Mouse (Mus musculus) forebrain, embryonic 16.5 days (tissue): Measurements from ENCODE around the gene Wdr37. TPM values are rescaled to one million over a fixed set of nuclear protein-coding genes. Genes with fewer than 3 reads are reported as not detected.
"Not testable (repeated sequence)": the region's sequence is repeated elsewhere in the genome, so short reads cannot be mapped to it uniquely, and the experiment has no call there.

Source experiments
- ATAC-seq: fragments of 200-750 bp; cut with Nextera tagmentation; 2 replicates; pipeline ENCODE4 v1.8.0; 2017; ENCODE audit warnings: mild to moderate bottlenecking, moderate library complexity
- H3K27ac ChIP-seq: fragments of 300-500 bp; sonication (generic); 2 replicates; pipeline ENCODE4 v1.5.1; 2014; ENCODE audit warnings: low read length, control low read depth
- H3K27me3 ChIP-seq: fragments of 300-500 bp; sonication (generic); replicated peaks from 2 replicates; pipeline ENCODE4 v1.6.1; 2014; ENCODE audit warnings: low read length; ENCODE audit not compliant: control insufficient read depth, insufficient read depth
- H3K36me3 ChIP-seq: fragments of 300-500 bp; sonication (generic); 2 replicates; pipeline ENCODE4 v1.6.1; 2014; ENCODE audit not compliant: control insufficient read depth, insufficient read depth
- H3K4me1 ChIP-seq: fragments of 300-500 bp; sonication (generic); replicated peaks from 2 replicates; pipeline ENCODE4 v1.6.1; 2014; ENCODE audit warnings: low read length; ENCODE audit not compliant: control insufficient read depth, insufficient read depth
- H3K4me2 ChIP-seq: fragments of 300-500 bp; sonication (generic); 2 replicates; pipeline ENCODE4 v1.6.1; 2014; ENCODE audit warnings: mild to moderate bottlenecking, low read length, control low read depth
- H3K4me3 ChIP-seq: fragments of 300-500 bp; sonication (generic); replicated peaks from 2 replicates; pipeline ENCODE4 v1.5.1; 2014; ENCODE audit warnings: mild to moderate bottlenecking, low read length, control low read depth
- H3K9ac ChIP-seq: fragments of 300-500 bp; sonication (generic); replicated peaks from 2 replicates; pipeline ENCODE4 v1.6.1; 2014; ENCODE audit warnings: low read depth, low read length, control low read depth
- H3K9me3 ChIP-seq: fragments of 300-500 bp; sonication (generic); 2 replicates; pipeline ENCODE4 v1.6.1; 2016; ENCODE audit warnings: low read length; ENCODE audit not compliant: control insufficient read depth
- WGBS: fragments of 180-500 bp; shearing (Covaris S2); extraction: QIAGEN DNeasy Blood & Tissue Kit; methylation state at CpG from one replicate; pipeline ENCODE4 v1.1.7; 2014; 5-methylcytosine and 5-hydroxymethylcytosine counted together
- polyA plus RNA-seq: library from polyadenylated mRNA; unstranded; fragments of >200 nt; fragmentation: Nextera tagmentation; extraction: Ambion mirVana; gene quantifications from 2 replicates; pipeline ENCODE4 v1.2.1, GENCODE M21; 2015

The Wdr37 gene
- polyA plus RNA-seq, 1 experiment from 2014 or later: 51.0 TPM

DNA sequence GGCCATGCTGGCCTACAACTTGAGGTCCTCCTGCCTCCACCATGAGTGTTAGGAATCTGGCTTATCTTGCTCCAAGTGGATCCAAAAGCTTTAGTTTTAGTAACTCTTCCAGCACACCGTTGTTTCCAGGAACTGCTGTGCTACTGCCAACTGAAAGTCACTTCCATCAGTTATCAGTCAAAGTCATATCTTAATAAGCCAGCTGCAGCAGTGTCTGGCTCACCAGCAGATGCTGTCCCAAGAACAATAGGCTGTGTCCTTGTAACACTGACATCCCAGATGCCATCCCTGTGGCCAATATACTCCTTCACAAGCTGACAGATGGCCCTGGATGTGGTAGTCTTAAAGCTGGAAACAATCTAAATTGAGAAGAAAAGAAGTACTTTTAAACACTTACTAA, 22.4 kb downstream of the Wdr37 start:
- no peaks in the 10 kb centered on the region for H3K4me1 ChIP-seq
- H3K27ac ChIP-seq: no peak overlapping the region
- 74% methylated on average over 1 of the region's 1 CpGs for WGBS
- ATAC-seq: no peak
- peaks cover 19% of the 10 kb centered on the region for H3K36me3 ChIP-seq
- no peak overlapping the region for H3K4me2 ChIP-seq
- no peaks in the 10 kb centered on the region for H3K9me3 ChIP-seq
- no peak overlapping the region for H3K4me3 ChIP-seq
- no peaks in the 10 kb centered on the region for H3K27me3 ChIP-seq
- no peak overlapping the region for H3K9ac ChIP-seq

DNA sequence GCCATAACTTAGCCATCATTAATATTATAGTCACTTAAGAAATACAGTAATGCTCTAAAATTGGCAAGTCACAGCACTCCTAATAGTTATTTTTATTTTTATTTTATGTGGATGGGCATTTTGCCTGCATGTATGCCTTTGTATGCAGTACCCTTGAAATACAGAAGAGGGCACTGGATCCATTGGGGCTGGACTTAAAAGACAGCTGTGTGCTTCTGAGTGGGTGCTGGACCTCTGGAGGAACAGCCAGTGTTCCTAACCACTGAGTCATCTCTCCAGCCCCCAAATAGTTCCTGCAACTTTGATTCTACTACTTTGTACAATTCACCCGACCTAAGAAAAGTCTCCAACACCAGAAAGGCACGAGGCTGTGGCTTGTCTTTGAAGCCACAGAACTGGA, 24.0 kb downstream of the Wdr37 start:
- Histone ChIP-seq H3K4me3 (no peak overlapping the region), H3K9ac (no peak overlapping the region), H3K27me3 (no peaks in the 10 kb centered on the region), H3K9me3 (no peaks in the 10 kb centered on the region), H3K36me3 (peaks cover 21% of the 10 kb centered on the region), H3K4me2 (no peak overlapping the region), H3K4me1 (no peaks in the 10 kb centered on the region), H3K27ac (no peak overlapping the region)
- no peak for ATAC-seq
- WGBS: 48% methylated on average over 2 of the region's 2 CpGs

DNA sequence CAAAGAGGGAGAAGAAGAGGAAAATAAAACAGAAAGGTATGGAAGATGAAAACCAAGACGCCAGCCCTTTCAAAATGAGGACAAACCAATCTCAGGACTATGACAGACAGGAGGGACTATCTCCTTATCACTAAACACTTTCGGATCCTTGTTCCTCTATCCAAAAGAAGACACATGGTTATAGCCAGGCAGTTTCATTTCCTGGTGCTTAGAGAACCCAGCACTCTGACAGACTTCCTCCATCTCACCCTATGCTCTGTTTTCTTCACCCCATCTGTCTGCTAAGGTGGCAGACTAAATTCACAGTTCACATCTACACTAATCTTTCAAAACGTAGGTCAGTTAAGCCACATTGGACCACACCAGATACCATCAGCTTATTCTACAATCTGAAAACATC, 29.4 kb downstream of the Wdr37 start:
- peaks cover 30% of the 10 kb centered on the region for H3K36me3 ChIP-seq
- H3K9me3 ChIP-seq: no peaks in the 10 kb centered on the region
- H3K4me2 ChIP-seq: no peak overlapping the region
- 90% methylated on average over 3 of the region's 3 CpGs for WGBS
- H3K27me3 ChIP-seq: no peaks in the 10 kb centered on the region
- ATAC-seq: no peak
- no peak overlapping the region for H3K4me3 ChIP-seq
- H3K4me1 ChIP-seq: no peaks in the 10 kb centered on the region
- H3K27ac ChIP-seq: no peak overlapping the region
- no peak overlapping the region for H3K9ac ChIP-seq

DNA sequence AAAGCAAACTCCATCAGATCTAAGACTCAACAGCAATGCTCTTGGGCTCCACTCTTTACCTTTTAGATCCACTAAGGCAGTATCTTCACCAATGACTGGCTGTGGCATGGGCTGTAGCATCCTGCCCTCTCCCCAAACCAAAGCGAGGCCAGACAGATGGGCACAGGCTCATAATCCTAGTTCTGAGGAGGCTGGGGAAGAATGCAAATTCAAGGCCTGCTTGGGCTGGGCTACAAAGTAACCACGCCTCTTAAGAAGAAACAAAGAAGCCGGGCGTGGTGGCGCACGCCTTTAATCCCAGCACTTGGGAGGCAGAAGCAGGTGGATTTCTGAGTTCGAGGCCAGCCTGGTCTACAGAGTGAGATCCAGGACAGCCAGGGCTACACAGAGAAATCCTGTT, 29.9 kb downstream of the Wdr37 start:
- H3K27ac ChIP-seq, H3K27me3 ChIP-seq, H3K9ac ChIP-seq, ATAC-seq, H3K4me2 ChIP-seq, H3K4me1 ChIP-seq, H3K4me3 ChIP-seq, H3K9me3 ChIP-seq: not testable (repeated sequence)
- 92% methylated on average over 7 of the region's 7 CpGs for WGBS
- H3K36me3 ChIP-seq: peaks cover 26% of the 10 kb centered on the region

DNA sequence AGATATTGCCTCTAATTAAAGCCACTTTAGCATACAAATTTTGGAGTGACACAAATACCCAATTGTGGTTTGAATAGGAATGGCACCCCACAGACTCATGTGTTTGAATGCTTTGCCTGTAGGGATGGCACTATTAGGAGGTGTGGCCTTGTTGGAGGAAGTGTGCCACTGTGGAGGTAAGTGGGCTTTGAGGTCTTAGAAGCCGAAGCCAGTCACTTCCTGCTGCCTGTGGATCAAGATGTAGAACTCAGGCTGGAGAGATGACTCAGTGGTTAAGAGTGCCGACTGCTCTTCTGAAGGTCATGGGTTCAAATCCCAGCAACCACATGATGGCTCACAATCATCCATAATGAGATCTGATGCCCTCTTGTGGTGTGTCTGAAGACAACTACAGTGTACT, 30.8 kb downstream of the Wdr37 start:
- Histone ChIP-seq H3K9me3 (no peaks in the 10 kb centered on the region), H3K4me1 (no peaks in the 10 kb centered on the region), H3K4me2 (no peak overlapping the region), H3K27me3 (no peaks in the 10 kb centered on the region), H3K27ac (no peak overlapping the region), H3K4me3 (no peak overlapping the region), H3K36me3 (peaks cover 24% of the 10 kb centered on the region), H3K9ac (no peak overlapping the region)
- no peak for ATAC-seq
- WGBS: 91% methylated on average over 2 of the region's 2 CpGs

DNA sequence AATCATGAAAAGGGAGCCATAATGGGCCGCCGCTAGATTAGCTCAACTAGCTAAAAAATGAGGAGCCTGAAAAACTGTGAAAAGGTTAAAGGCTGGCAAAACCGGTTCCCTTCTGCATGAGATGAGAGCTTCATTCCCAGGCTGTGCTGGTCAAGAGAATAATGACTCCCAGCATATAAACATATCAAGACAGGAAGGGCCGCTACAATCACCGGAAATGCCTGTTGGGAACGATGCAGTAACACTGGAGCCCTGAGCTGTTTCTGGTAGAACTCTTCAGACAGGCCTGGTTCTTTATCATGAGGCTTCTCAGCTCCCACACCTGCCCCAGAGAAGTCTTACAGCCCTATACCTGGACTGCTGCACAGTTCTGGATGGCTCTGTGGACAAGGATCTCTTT, 31.8 kb downstream of the Wdr37 start:
- H3K4me3 ChIP-seq: no peak overlapping the region
- no peaks in the 10 kb centered on the region for H3K27me3 ChIP-seq
- no peak overlapping the region for H3K4me2 ChIP-seq
- no peak overlapping the region for H3K27ac ChIP-seq
- H3K9ac ChIP-seq: no peak overlapping the region
- 89% methylated on average over 6 of the region's 6 CpGs for WGBS
- no peak for ATAC-seq
- no peaks in the 10 kb centered on the region for H3K4me1 ChIP-seq
- peaks cover 24% of the 10 kb centered on the region for H3K36me3 ChIP-seq
- H3K9me3 ChIP-seq: no peaks in the 10 kb centered on the region

DNA sequence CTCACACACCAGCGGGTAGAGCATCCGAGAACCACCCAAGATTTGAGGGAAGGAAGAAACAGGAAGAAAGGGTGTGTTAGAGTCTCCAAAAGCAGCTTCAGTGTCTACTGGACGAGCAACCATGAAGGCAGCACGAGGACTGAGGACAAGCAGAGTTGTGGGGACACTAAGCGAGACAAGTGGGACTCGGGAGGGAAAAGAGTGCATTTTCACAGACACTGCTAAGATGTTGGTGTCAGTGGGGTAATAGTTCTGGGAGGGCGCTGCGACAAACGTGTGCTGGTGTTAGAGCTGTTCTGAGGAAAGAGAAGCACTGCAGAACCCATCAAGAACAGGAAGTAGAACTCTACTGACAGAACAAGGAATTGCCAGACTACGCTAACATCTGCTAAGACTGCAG, 32.6 kb downstream of the Wdr37 start:
- H3K4me1 ChIP-seq: no peaks in the 10 kb centered on the region
- peaks cover 27% of the 10 kb centered on the region for H3K36me3 ChIP-seq
- no peak overlapping the region for H3K9ac ChIP-seq
- ATAC-seq: no peak
- WGBS: 88% methylated on average over 10 of the region's 10 CpGs
- no peaks in the 10 kb centered on the region for H3K27me3 ChIP-seq
- H3K27ac ChIP-seq: no peak overlapping the region
- H3K4me3 ChIP-seq: no peak overlapping the region
- no peak overlapping the region for H3K4me2 ChIP-seq
- H3K9me3 ChIP-seq: no peaks in the 10 kb centered on the region

DNA sequence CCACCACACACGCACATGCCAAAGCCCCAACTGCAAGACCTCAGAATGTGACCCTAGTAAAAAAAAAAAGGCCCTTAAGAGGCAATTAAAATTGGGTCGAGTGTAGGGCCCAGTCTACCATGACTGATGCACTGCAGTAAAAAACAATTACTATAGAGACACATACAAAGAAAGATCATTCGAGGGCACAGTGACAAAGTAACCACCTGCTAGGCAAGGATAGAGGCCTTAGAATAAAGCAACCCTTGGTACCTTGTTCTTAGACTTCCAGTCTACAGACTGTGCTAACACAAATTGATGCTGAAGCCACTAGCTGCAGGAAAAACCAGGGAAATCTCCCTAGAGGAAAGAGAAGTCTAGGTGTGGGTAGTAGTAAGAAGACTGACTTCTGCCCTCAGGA, 33.3 kb downstream of the Wdr37 start:
- Histone ChIP-seq H3K27ac (no peak overlapping the region), H3K4me1 (no peaks in the 10 kb centered on the region), H3K4me2 (no peak overlapping the region), H3K9me3 (no peaks in the 10 kb centered on the region), H3K36me3 (peaks cover 27% of the 10 kb centered on the region), H3K4me3 (no peak overlapping the region), H3K9ac (no peak overlapping the region), H3K27me3 (no peaks in the 10 kb centered on the region)
- no peak for ATAC-seq
- 11% methylated on average over 3 of the region's 3 CpGs for WGBS

DNA sequence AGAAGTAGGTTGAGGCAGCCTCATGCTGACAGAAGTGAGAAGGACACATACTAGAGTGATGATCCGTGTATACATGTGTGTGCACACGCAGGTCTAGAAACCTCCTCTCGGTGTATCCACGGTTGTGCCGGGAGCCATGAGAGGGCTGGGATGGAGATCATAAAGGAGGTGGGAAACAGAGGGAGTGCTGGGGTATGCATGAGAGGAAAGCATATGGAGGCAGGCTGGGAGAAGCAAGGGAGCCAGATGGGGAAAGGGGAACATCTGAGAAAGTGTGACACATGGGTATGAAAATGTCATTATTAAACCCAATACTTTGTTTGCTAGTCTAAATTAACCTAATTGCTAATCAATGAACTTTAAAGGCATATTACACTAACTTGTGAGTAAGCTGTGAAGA, 37.1 kb downstream of the Wdr37 start:
- Histone ChIP-seq H3K9me3 (no peaks in the 10 kb centered on the region), H3K9ac (no peak overlapping the region), H3K27ac (no peak overlapping the region), H3K4me3 (no peak overlapping the region), H3K4me2 (no peak overlapping the region), H3K4me1 (peaks cover 5% of the 10 kb centered on the region), H3K27me3 (no peaks in the 10 kb centered on the region), H3K36me3 (peaks cover 9% of the 10 kb centered on the region; the same call in 1 of the 2 replicates)
- ATAC-seq: peak; percentile 57
- 80% methylated on average over 5 of the region's 5 CpGs for WGBS

DNA sequence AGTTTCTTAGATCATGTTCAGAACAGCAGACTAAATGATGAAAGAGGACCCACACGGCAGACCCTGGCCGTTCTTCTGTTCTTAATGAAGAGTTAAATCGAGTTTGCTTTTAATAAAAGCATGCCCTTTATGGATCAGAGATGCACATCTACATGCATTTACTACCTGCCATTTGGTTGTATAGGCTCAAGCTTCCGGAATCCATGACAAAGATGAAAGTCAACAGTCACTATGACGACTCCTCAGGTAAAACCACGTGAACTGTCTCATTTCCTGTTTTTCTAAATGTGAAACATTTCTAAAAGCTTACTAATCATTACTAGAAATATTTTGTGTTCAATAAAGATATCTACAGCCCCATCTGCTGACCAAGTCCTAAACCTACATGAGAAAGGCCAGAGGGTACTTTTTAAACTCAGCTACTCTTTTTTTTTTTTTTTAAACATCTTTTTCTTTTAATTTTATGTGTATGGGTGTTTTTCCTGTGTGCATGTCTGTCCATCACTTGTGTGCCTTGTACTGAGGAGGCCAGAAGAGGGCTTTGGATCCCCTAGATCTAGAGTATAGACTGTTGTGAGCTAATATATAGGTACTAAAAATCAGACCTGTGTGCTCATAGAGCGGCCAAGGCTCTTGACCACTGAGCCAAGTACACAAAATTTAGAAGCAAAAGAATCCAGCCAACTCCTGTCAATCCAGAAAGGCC, 40.0 kb downstream of the Wdr37 start:
- Histone ChIP-seq H3K4me2 (no peak overlapping the region), H3K4me3 (no peak overlapping the region), H3K27ac (no peak overlapping the region), H3K9me3 (no peaks in the 10 kb centered on the region), H3K9ac (no peak overlapping the region), H3K4me1 (peaks cover 5% of the 10 kb centered on the region), H3K27me3 (no peaks in the 10 kb centered on the region), H3K36me3 (peaks cover 6% of the 10 kb centered on the region; the same call in 1 of the 2 replicates)
- ATAC-seq: no peak
- 94% methylated on average over 7 of the region's 7 CpGs for WGBS
